Comparison of ENCODE assay signal across 8 mouse cellular contexts in genomic region chr11:114880589-114880988, GRCm38 (mm10). TPM values are rescaled to one million over a fixed set of nuclear protein-coding genes. Genes with fewer than 3 reads are reported as not detected.
DNase-seq lines count a peak whose midpoint lies in the region; ATAC-seq and TF ChIP-seq lines count a peak whose summit lies in the region.
"Had no signal": no experiment of that assay in that cellular context is flagged by ENCODE, and none has a peak within 500 bp of the region (broad histone marks: within the 10 kb centered on the region; RNA-seq: fewer than 3 reads in every experiment).

No protein-coding gene starts in this region.

- no peak overlapping the region for H3K4me3 ChIP-seq in CH12.LX (replicated peaks in 1 of 3; ENCODE audit: low read depth in 2 of 3, low read length in 2 of 3, poor library complexity in 1 of 3)
- H3K4me3 ChIP-seq in olfactory bulb, adult 2 months (ENCODE audit: insufficient read depth, low read depth, low read length): no peak overlapping the region
- H3K4me3 ChIP-seq: limb, embryonic 13.5 days had no signal

- no peak overlapping the region for H3K4me2 ChIP-seq in CH12.LX (ENCODE audit: insufficient read depth, low read depth, poor library complexity, severe bottlenecking)
- H3K4me2 ChIP-seq: limb, embryonic 13.5 days had no signal

- H3K27me3 ChIP-seq in CH12.LX (replicated peaks) (no peaks in the 10 kb centered on the region), Patski (no peaks in the 10 kb centered on the region)
- H3K27me3 ChIP-seq: limb, embryonic 13.5 days had no signal

- WGBS in olfactory bulb, adult 2 months: 0% methylated on average over 1 of the region's 1 CpGs

- no peak for ATAC-seq in Patski

- no peak overlapping the region for H3K27ac ChIP-seq in CH12.LX (ENCODE audit: insufficient read depth, low read depth)
- no peak overlapping the region for H3K27ac ChIP-seq in olfactory bulb, adult 2 months (ENCODE audit: insufficient read depth, low read depth, low read length)
- H3K27ac ChIP-seq: limb, embryonic 13.5 days had no signal

- CTCF ChIA-PET in Patski (lab: Charles Lee): interaction anchor here (0.6 to 3.0 kb wide), 5 partner anchors 18 to 68 kb away, joined by 3 to 8 read pairs (median 5); no protein-coding TSS in a partner anchor

- no peak for TF ChIP-seq EP300 in CH12.LX (IDR thresholded peaks at IDR 0.05; ENCODE audit: low read length)

- in situ Hi-C loops in CH12.LX (cut with MboI; ENCODE audit: low pct_ligation_motif_present, low pct_unique_long_range_greater_than_20kb, low sequenced_read_pairs): no loop called here
- in situ Hi-C loops in Patski (cut with MboI; ENCODE audit: low pct_unique_long_range_greater_than_20kb): no loop called here

- H3K4me1 ChIP-seq in CH12.LX (ENCODE audit: control insufficient read depth in 1 of 2, insufficient read depth in 2 of 2): peaks cover 29 to 89% of the 10 kb centered on the region in 2 experiments
- H3K4me1 ChIP-seq in olfactory bulb, adult 2 months (ENCODE audit: control insufficient read depth, insufficient read depth, low read length): 0 out of 2 replicates have a peak, but pooled peaks cover 2% of the 10 kb centered on the region

- TF ChIP-seq POLR2A in CH12.LX (IDR thresholded peaks at IDR 0.05; ENCODE audit: low read depth, low read length): no peak
- TF ChIP-seq POLR2A in olfactory bulb, adult 2 months (IDR thresholded peaks at IDR 0.05; ENCODE audit: insufficient read depth, low read depth, low read length): no peak

- dilution Hi-C loops in CH12.LX (cut with MboI; ENCODE audit: extremely low pct_ligation_motif_present, extremely low pct_unique_long_range_greater_than_20kb, low sequenced_read_pairs): no loop called here

- peak; percentile 62 for DNase-seq in layer of hippocampus, adult 11-12 months (ENCODE audit: low spot score)
- no peak for DNase-seq in layer of hippocampus, adult 8-10 months (ENCODE audit: low spot score in 2 of 2)
- DNase-seq in CH12.LX (ENCODE audit: extremely low read depth) (peak; percentile 60), Patski (ENCODE audit: low read depth, low spot score) (no peak)
- DNase-seq in forelimb bud, embryonic 11.5 days (ENCODE audit: low read depth, low spot score): peak; percentile 35
- no peak for DNase-seq in urinary bladder, adult 18-20 months (ENCODE audit: low spot score in 2 of 2)

- POLR2A ChIA-PET in Patski (lab: Charles Lee): interaction anchor here (1.0 kb wide), 1 partner anchor 61 kb away, joined by 3 read pairs; no protein-coding TSS in a partner anchor

- no peak overlapping the region for H3K9ac ChIP-seq in CH12.LX (ENCODE audit: insufficient read depth, low read depth)
- H3K9ac ChIP-seq: limb, embryonic 13.5 days had no signal

- TF ChIP-seq CTCF in CH12.LX (conservative IDR thresholded peaks at IDR 0.05 in 1 of 2, IDR thresholded peaks at IDR 0.05 in 1 of 2; ENCODE audit: low read depth in 2 of 2, low read length in 2 of 2): peak; percentile 74 to 84
- peak; percentile 76 for TF ChIP-seq CTCF in Patski (IDR thresholded peaks at IDR 0.05)
- 0 out of 2 replicates have a peak, but pooled peaks have one; percentile 11 for TF ChIP-seq CTCF in olfactory bulb, adult 2 months (IDR thresholded peaks at IDR 0.05; ENCODE audit: insufficient read depth, low read depth, low read length)

- TF ChIP-seq RAD21 in CH12.LX (IDR thresholded peaks at IDR 0.05; ENCODE audit: low read depth, low read length): peak; percentile 74

- no peaks in the 10 kb centered on the region for H3K9me3 ChIP-seq in CH12.LX (replicated peaks; ENCODE audit: low read length)
- H3K9me3 ChIP-seq: limb, embryonic 13.5 days had no signal

- H3K36me3 ChIP-seq in CH12.LX (replicated peaks in 1 of 2; ENCODE audit: control insufficient read depth in 1 of 2, insufficient read depth in 1 of 2, low read length in 1 of 2): no peaks in the 10 kb centered on the region
- H3K36me3 ChIP-seq: limb, embryonic 13.5 days had no signal

- H3K79me2 ChIP-seq in CH12.LX (replicated peaks; ENCODE audit: control insufficient read depth, extremely low read depth, insufficient read depth, poor library complexity, severe bottlenecking): no peaks in the 10 kb centered on the region

TF ChIP-seq in CH12.LX, 34 proteins besides CTCF, POLR2A, EP300 and RAD21:
- TF ChIP-seq MAX (IDR thresholded peaks at IDR 0.05; ENCODE audit: low read length) (no peak), MAFK (IDR thresholded peaks at IDR 0.05; ENCODE audit: insufficient replicate concordance, low read length) (no peak), MEF2A (IDR thresholded peaks at IDR 0.05; ENCODE audit: borderline replicate concordance, low read depth, low read length) (no peak), ZNF384 (IDR thresholded peaks at IDR 0.05; ENCODE audit: low read depth, low read length) (no peak), TCF12 (IDR thresholded peaks at IDR 0.05; ENCODE audit: low read depth, low read length) (no peak), ZC3H11A (IDR thresholded peaks at IDR 0.05; ENCODE audit: low read depth, low read length) (peak; percentile 22; the same call in 1 of the 2 replicates), BHLHE40 (IDR thresholded peaks at IDR 0.05; ENCODE audit: low read depth, low read length) (no peak), TBP (conservative IDR thresholded peaks at IDR 0.05; ENCODE audit: low read depth, low read length) (no peak), SMC3 (IDR thresholded peaks at IDR 0.05; ENCODE audit: low read depth, low read length) (peak; percentile 87)

RNA-seq across cellular contexts. Expression of gene Cd300a, which starts 9.3 kb away (rescaled TPM):
- 1 to 10 TPM in 2 of 4 experiments, under 1 TPM in 2; 0.39 to 1.3 (median 0.80) TPM for total RNA-seq in layer of hippocampus, adult 8-10 months (2022)
- total RNA-seq in CH12.LX (2012; rRNA removed): 0.13 and 0.17 TPM in 2 replicates
- total RNA-seq in CH12.LX (2014; rRNA removed): 0.18 and 0.32 TPM in 2 replicates
- 1.0 TPM in 2 replicates for polyA plus RNA-seq in CH12.LX (2012; ENCODE audit: insufficient read length, low read depth)
- polyA plus RNA-seq in Patski (2021): 0.78 TPM
- not detected in 2 replicates for polyA plus RNA-seq in olfactory bulb, adult 2 months (2012; ENCODE audit: insufficient read depth, insufficient read length, low replicate concordance, missing spikeins)

RNA-seq across cellular contexts. Expression of gene Gprc5c, which starts 29.6 kb away (rescaled TPM):
- 1 to 10 TPM; 4.3 to 7.2 (median 4.8) TPM for total RNA-seq in layer of hippocampus, adult 8-10 months (2022)
- total RNA-seq in CH12.LX (2012; rRNA removed) (not detected in 2 replicates), CH12.LX (2014; rRNA removed) (not detected in 2 replicates)
- polyA plus RNA-seq in CH12.LX (2012; ENCODE audit: insufficient read length, low read depth) (not detected in 2 replicates), Patski (2021) (234 TPM)
- not detected in 2 replicates for polyA plus RNA-seq in olfactory bulb, adult 2 months (2012; ENCODE audit: insufficient read depth, insufficient read length, low replicate concordance, missing spikeins)

RNA-seq across cellular contexts. Expression of gene Cd300lb, which starts 53.6 kb away (rescaled TPM):
- total RNA-seq in layer of hippocampus, adult 8-10 months (2022): under 1 TPM in 2 of 4 experiments, not detected in 2; 0.25 to 0.48 TPM
- total RNA-seq in CH12.LX (2012; rRNA removed) (not detected in 2 replicates), CH12.LX (2014; rRNA removed) (not detected in 2 replicates)
- polyA plus RNA-seq in CH12.LX (2012; ENCODE audit: insufficient read length, low read depth) (not detected in 2 replicates), Patski (2021) (0.03 TPM)
- polyA plus RNA-seq in olfactory bulb, adult 2 months (2012; ENCODE audit: insufficient read depth, insufficient read length, low replicate concordance, missing spikeins): not detected in 2 replicates

Comparison
In these comparisons a context has a peak if more than half of its experiments do, and no peak if none do; other contexts are left out.
1. DNase-seq: peak in layer of hippocampus, adult 11-12 months (single experiment), CH12.LX (single experiment) and forelimb bud, embryonic 11.5 days (single experiment); none in layer of hippocampus, adult 8-10 months (0 of 2), Patski (single experiment) and urinary bladder, adult 18-20 months (0 of 2).
2. CTCF ChIP-seq: peak in every context shown above with its lines; median percentile 79 in CH12.LX; 76 in Patski; 11 in olfactory bulb, adult 2 months.
3. RNA of gene Gprc5c, which starts 29.6 kb away (polyA plus RNA-seq): 234 TPM in Patski (single experiment); not detected in CH12.LX and not detected in olfactory bulb, adult 2 months; every median in the first group is over 100 times any median in the second.